Mouse (Mus musculus) stomach, postnatal 0 days (tissue): ENCODE measurements around the gene Tinag.

Experiments
- CTCF ChIP-seq: IDR thresholded peaks from 2 replicates; pipeline ENCODE4 v1.5.1; 2016; ENCODE audit warnings: antibody characterized with exemption, low read depth, mild to moderate bottlenecking, moderate library complexity
- EP300 ChIP-seq: optimal IDR thresholded peaks from 2 replicates; pipeline ENCODE3; 2016; ENCODE audit warnings: antibody characterized with exemption

GRCm38 (mm10) chr9:76934813-76935212 is 110.8 kb downstream of the Tinag start:
- no peak for TF ChIP-seq CTCF
- no peak for TF ChIP-seq EP300
